Mouse (Mus musculus): ENCODE data around the gene Pth1r.

GRCm38 (mm10) chr9:110683574-110684099, 63.3 kb downstream of the Pth1r start:
- TF ChIP-seq EP300 (optimal IDR thresholded peaks at IDR 0.05) (no peak), CTCF (IDR thresholded peaks at IDR 0.05; ENCODE audit: low read depth) (no peak)

Measured in stomach, postnatal 0 days (tissue).